Mouse (Mus musculus) small intestine, adult 2 months (tissue): Measurements from ENCODE around the gene 2810459M11Rik.
A peak's percentile ranks its signal among the peaks of the same experiment; 100 is the strongest.

Experiments used
- CTCF ChIP-seq: fragments of 200-500 bp; IDR thresholded peaks from 2 replicates; pipeline ENCODE4 v1.5.1; 2012; ENCODE audit warnings: low read depth, mild to moderate bottlenecking, control low read depth, inconsistent platforms, low read length, moderate library complexity, mixed read lengths; ENCODE audit not compliant: insufficient replicate concordance, insufficient read length; ENCODE audit errors: extremely low read depth
- POLR2A ChIP-seq: fragments of 200-500 bp; IDR thresholded peaks from 2 replicates; pipeline ENCODE4 v1.6.1; 2012; ENCODE audit warnings: low read depth, mild to moderate bottlenecking, control low read depth, inconsistent platforms, low read length, moderate library complexity

GRCm38 (mm10) chr1:86058856-86059769, 13.4 kb downstream of the 2810459M11Rik start:
- TF ChIP-seq POLR2A (no peak), CTCF (peak; percentile 97)
